Mouse (Mus musculus): ENCODE data around the gene Fam126a.

GRCm38 (mm10) chr5:24016912-24017311, 13.6 kb downstream of the Fam126a start:
- TF ChIP-seq CTCF (IDR thresholded peaks at IDR 0.05; ENCODE audit: low read depth, low read length) (no peak), POLR2A (IDR thresholded peaks at IDR 0.05; ENCODE audit: insufficient read depth, low read length) (no peak)
